Mouse (Mus musculus) cerebellum, adult 2 months (tissue): ENCODE measurements around the gene Hnrnpul1. TPM values are rescaled to one million over a fixed set of nuclear protein-coding genes. Genes with fewer than 3 reads are reported as not detected.

Experiments used
- DNase-seq, 2 experiments: peaks; one replicate each; pipeline ENCODE4 v3.0.0; 2021
- H3K27ac ChIP-seq: fragments of 200-500 bp; 2 replicates; pipeline ENCODE4 v1.5.1; 2012; ENCODE audit warnings: low read length, control low read depth, inconsistent platforms; ENCODE audit not compliant: insufficient read depth
- H3K27me3 ChIP-seq: fragments of 200-500 bp; 2 replicates; pipeline ENCODE4 v1.6.1; 2012; ENCODE audit warnings: inconsistent platforms, mild to moderate bottlenecking, low read length, moderate library complexity; ENCODE audit not compliant: control insufficient read depth, insufficient read depth
- H3K4me1 ChIP-seq: fragments of 200-500 bp; 2 replicates; pipeline ENCODE4 v1.6.1; 2011; ENCODE audit warnings: low read length; ENCODE audit not compliant: control insufficient read depth, insufficient read depth
- H3K4me3 ChIP-seq: fragments of 200-500 bp; replicated peaks from 2 replicates; pipeline ENCODE3; 2011; ENCODE audit warnings: mild to moderate bottlenecking, low read depth, low read length, control low read depth; ENCODE audit not compliant: insufficient read depth
- CTCF ChIP-seq: fragments of 200-500 bp; IDR thresholded peaks from 2 replicates; pipeline ENCODE4 v1.5.1; 2011; ENCODE audit warnings: low read depth, mild to moderate bottlenecking, control low read depth, low read length, moderate library complexity, borderline replicate concordance; ENCODE audit not compliant: insufficient read depth
- POLR2A ChIP-seq: fragments of 200-500 bp; IDR thresholded peaks from 2 replicates; pipeline ENCODE4 v1.6.1; 2011; ENCODE audit warnings: low read length, control low read depth, borderline replicate concordance; ENCODE audit not compliant: insufficient read depth
- WGBS: fragments of 180-500 bp; shearing (Covaris S2); methylation state at CpG from one replicate; pipeline ENCODE4 v1.1.7; 2018; 5-methylcytosine and 5-hydroxymethylcytosine counted together
- polyA plus RNA-seq: library from polyadenylated mRNA; depleted of rRNA; stranded (reverse); fragments of >200 nt; gene quantifications from 2 replicates; pipeline ENCODE4 v1.2.3, GENCODE M21; 2012

The Hnrnpul1 gene
- polyA plus RNA-seq, 1 experiment = 49.0 TPM

GRCm38 (mm10) chr7:25711731-25712197, 42.8 kb downstream of the Hnrnpul1 start:
- DNase-seq = peak; percentile 78 to 88
- 5% methylated on average over 7 of the region's 7 CpGs for WGBS
- no peak overlapping the region for H3K27ac ChIP-seq

DNA sequence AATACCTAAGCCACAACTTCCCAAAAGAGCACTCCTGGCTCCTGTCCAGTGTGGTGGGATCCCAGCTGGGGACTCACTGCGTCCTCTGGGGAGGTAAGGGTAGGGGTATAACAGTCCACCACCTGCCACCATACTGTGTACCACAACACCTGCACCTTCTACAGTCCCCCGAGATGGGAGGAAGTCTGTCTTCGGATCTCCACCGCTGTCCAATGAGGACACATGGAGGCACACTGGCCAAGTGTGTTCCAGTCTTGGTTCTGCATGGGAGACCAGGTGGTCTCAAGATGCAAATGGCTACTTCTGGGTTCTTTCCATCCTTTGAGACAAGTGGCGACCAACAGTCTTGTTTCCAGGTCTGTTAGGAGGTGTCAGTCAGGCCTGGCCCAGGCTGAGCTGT, 43.4 kb downstream of the Hnrnpul1 start:
- 48% methylated on average over 5 of the region's 5 CpGs for WGBS
- Histone ChIP-seq H3K4me1 (peaks cover 17% of the 10 kb centered on the region), H3K4me3 (no peak overlapping the region), H3K27me3 (no peaks in the 10 kb centered on the region), H3K27ac (no peak overlapping the region)
- DNase-seq = no peak
- TF ChIP-seq CTCF = no peak
- no peak for TF ChIP-seq POLR2A

More at GRCm38 (mm10) chr7:25711731-25712197, 42.8 kb downstream of the Hnrnpul1 start:
- no peak for TF ChIP-seq CTCF
- no peak for TF ChIP-seq POLR2A
- Histone ChIP-seq H3K27me3 (no peaks in the 10 kb centered on the region), H3K4me3 (no peak overlapping the region), H3K4me1 (peaks cover 17% of the 10 kb centered on the region)

DNA sequence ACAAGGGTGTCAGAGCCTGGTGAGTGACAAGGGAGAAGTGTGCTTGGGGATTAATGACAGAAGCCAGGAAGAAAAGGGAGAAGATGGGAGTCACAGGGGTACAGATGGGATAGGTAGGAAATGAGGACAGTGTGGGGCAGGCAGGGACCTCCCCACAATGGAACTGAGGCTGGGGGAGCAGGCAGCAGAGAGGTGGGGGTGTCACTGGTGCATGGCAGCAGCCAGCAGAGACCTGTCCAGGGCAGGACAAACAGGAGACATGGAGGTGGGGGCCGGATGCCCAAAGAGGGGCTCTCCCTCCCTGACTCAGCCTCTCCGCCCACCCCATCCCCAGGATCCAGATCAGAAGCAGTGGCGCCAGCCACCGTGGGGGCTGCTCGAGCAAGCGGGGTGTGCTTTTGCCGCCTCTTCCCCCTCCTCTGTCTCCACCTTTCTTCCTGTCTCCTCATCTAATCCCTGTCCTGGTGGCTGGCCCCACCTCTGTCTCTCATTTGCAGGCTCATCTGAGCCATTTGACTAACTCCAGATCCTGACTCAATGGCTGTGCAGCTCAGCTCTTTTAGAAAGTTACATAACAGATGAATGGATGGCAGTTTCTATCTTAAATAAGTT, 43.9 kb downstream of the Hnrnpul1 start:
- no peak for DNase-seq
- Histone ChIP-seq H3K27ac (no peak overlapping the region), H3K4me1 (peaks cover 22% of the 10 kb centered on the region), H3K4me3 (no peak overlapping the region), H3K27me3 (no peaks in the 10 kb centered on the region)
- TF ChIP-seq CTCF (no peak), POLR2A (no peak)
- WGBS = 22% methylated on average over 7 of the region's 7 CpGs

DNA sequence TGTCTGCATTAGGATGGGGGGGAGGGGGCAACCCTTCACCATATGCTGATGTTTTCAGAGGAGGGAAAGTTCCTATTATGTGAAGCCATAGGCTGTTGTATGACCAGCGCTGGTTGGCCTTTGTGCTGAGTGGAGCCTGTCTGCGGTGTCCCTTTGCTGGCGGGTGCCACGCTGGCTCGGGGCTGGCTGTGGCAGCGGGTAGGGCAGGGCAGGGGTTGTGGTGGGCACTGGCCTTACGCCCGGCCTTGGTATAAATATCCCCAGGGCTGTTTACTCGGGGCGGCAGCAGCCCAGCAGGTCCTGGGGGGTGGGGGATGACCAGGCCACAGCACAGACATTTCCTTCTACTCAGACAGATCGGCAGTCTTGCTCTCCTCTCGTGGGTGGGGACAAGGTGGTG, 44.6 kb downstream of the Hnrnpul1 start:
- Histone ChIP-seq H3K27me3 (no peaks in the 10 kb centered on the region), H3K4me1 (peaks cover 22% of the 10 kb centered on the region), H3K27ac (no peak overlapping the region), H3K4me3 (no peak overlapping the region)
- DNase-seq = no peak
- no peak for TF ChIP-seq CTCF
- TF ChIP-seq POLR2A = no peak
- WGBS = 3% methylated on average over 12 of the region's 12 CpGs

- Histone ChIP-seq H3K4me3 (no peak overlapping the region), H3K27me3 (no peaks in the 10 kb centered on the region), H3K4me1 (peaks cover 22% of the 10 kb centered on the region), H3K27ac (no peak overlapping the region)
- TF ChIP-seq POLR2A (no peak), CTCF (no peak)
- 76% methylated on average over 15 of the region's 15 CpGs for WGBS
- DNase-seq = no peak
Measured at GRCm38 (mm10) chr7:25707581-25708292, 46.8 kb downstream of the Hnrnpul1 start.

- WGBS = 89% methylated on average over 7 of the region's 7 CpGs
- Histone ChIP-seq H3K27me3 (no peaks in the 10 kb centered on the region), H3K4me3 (no peak overlapping the region), H3K27ac (no peak overlapping the region), H3K4me1 (peaks cover 12% of the 10 kb centered on the region)
- TF ChIP-seq POLR2A = no peak
- TF ChIP-seq CTCF = no peak
- no peak for DNase-seq
Measured at GRCm38 (mm10) chr7:25706578-25707170, 47.9 kb downstream of the Hnrnpul1 start.

- peak; percentile 43 to 61 for DNase-seq
- peaks cover 5% of the 10 kb centered on the region for H3K4me1 ChIP-seq
- 24% methylated on average over 6 of the region's 6 CpGs for WGBS
- H3K27me3 ChIP-seq = no peaks in the 10 kb centered on the region
- H3K4me3 ChIP-seq = no peak overlapping the region
- no peak for TF ChIP-seq CTCF
- TF ChIP-seq POLR2A = no peak
- H3K27ac ChIP-seq = no peak overlapping the region
Measured at GRCm38 (mm10) chr7:25705801-25706251, 48.7 kb downstream of the Hnrnpul1 start.

DNA sequence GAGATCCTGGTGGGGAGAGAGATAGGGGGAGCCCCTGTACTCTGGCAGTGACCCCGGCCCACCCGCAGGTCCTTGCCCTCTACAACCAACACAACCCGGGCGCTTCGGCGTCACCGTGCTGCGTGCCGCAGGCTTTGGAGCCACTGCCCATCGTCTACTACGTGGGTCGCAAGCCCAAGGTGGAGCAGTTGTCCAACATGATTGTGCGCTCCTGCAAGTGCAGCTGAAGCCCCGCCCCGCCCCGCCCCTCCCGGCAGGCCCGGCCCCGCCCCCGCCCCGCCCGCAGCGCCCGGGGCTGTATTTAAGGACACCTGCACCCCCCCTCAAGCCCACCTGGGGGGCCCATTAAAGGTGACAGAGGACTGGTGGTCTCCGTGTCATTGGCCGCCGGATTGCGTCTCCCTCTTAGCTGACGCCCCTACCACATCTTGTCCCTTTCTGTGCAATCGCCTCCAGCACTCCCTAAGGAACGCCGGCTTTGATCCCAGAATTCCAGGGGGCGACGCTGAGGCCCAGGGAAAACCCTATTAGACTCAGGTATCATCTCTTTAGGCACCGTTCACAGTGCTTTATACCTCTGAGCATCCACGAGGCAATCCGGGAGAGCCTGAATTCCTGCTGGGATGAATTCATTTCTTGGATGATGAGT, 49.7 kb downstream of the Hnrnpul1 start:
- Histone ChIP-seq H3K27ac (no peak overlapping the region), H3K4me1 (peaks cover 5% of the 10 kb centered on the region), H3K27me3 (no peaks in the 10 kb centered on the region), H3K4me3 (peak overlapping the region; percentile 48)
- TF ChIP-seq CTCF (no peak), POLR2A (no peak)
- WGBS = 6% methylated on average over 32 of the region's 37 CpGs
- DNase-seq = peak in 1 of 2 experiments; percentile 40
